23 mouse cellular contexts compared by ENCODE assay signal in the genomic region with DNA sequence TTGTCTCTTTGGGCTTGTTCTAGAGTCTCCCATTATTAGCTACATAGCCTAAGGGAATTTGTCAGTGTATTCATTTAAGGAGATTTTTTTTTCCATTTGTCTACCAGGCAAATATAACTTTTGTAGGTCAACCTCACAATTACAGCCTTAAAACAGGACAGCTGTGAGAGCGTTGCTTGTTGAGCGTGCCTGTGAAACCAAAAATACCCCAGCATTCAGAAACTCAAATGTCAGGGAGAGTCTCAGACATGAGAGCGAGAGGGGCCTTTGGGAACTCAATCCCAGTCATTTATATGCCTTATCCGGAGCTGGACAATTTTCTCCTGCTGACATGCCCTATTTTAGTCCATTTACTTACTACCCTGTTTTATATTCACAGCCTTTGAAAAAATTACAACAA.
DNase-seq lines count a peak whose midpoint lies in the region; TF ChIP-seq lines count a peak whose summit lies in the region.
"Had no signal": no experiment of that assay in that cellular context is flagged by ENCODE, and none has a peak within 500 bp of the region (broad histone marks: within the 10 kb centered on the region; RNA-seq: fewer than 3 reads in every experiment).

No protein-coding gene starts in this region.

- no peak overlapping the region for H3K4me3 ChIP-seq in gastrocnemius, adult 2 months
- H3K4me3 ChIP-seq in layer of hippocampus, adult 2 months, result no peak overlapping the region
- H3K4me3 ChIP-seq in bone marrow macrophage, adult 2 months (ENCODE audit: insufficient read depth, low read length), result no peak overlapping the region
- H3K4me3 ChIP-seq: embryonic facial prominence, embryonic 13.5 days; forebrain, embryonic 10.5 days; forebrain, embryonic 13.5 days; heart, embryonic 13.5 days had no signal

- no peak for DNase-seq in gastrocnemius, adult 2 months
- DNase-seq in gastrocnemius, postnatal 25 days, result no peak
- no peak for DNase-seq in layer of hippocampus, adult 2 months (ENCODE audit: low spot score in 2 of 2)
- DNase-seq in layer of hippocampus, adult 11-12 months (ENCODE audit: low spot score), result no peak
- peak; percentile 72 for DNase-seq in brain, adult 2 months (ENCODE audit: low read depth, low spot score)
- DNase-seq in right cerebral cortex, postnatal 25 days, result no peak
- DNase-seq in ovary, adult 18-20 months (ENCODE audit: low spot score), result no peak
- DNase-seq: adrenal gland, adult 2 months; adrenal gland, postnatal 14 days; cerebellum, adult 11 months; cerebellum, adult 2 months; cerebellum, adult 9-11 months; cerebellum, postnatal 25 days; gastrocnemius, postnatal 10 days; heart, postnatal 14 days; heart, postnatal 4 days had no signal

- H3K27ac ChIP-seq in gastrocnemius, adult 2 months, result peak overlapping the region; percentile 49
- H3K27ac ChIP-seq in layer of hippocampus, adult 2 months, result peak overlapping the region; percentile 43; the same call in 1 of the 2 replicates
- peak overlapping the region; percentile 98 for H3K27ac ChIP-seq in bone marrow macrophage, adult 2 months (ENCODE audit: insufficient read depth, low read depth, low read length)
- H3K27ac ChIP-seq: embryonic facial prominence, embryonic 13.5 days; forebrain, embryonic 10.5 days; forebrain, embryonic 13.5 days; heart, embryonic 13.5 days; hindbrain, embryonic 14.5 days; hindbrain, postnatal 0 days had no signal

- TF ChIP-seq POLR2A in bone marrow macrophage, adult 2 months (IDR thresholded peaks at IDR 0.05; ENCODE audit: borderline replicate concordance, low read depth, low read length), result no peak

- intact Hi-C loops in gastrocnemius, adult 2 months (cut with DNase I), result no loop called here

- TF ChIP-seq CTCF in gastrocnemius, adult 2 months (IDR thresholded peaks at IDR 0.05), result no peak
- no peak for TF ChIP-seq CTCF in layer of hippocampus, adult 2 months (conservative IDR thresholded peaks at IDR 0.05)
- TF ChIP-seq CTCF in bone marrow macrophage, adult 2 months (IDR thresholded peaks at IDR 0.05; ENCODE audit: low read depth, low read length), result no peak

- H3K4me1 ChIP-seq in bone marrow macrophage, adult 2 months (ENCODE audit: control insufficient read depth, insufficient read depth, low read length), result peaks cover 41% of the 10 kb centered on the region
- H3K4me1 ChIP-seq: heart, embryonic 13.5 days had no signal

Comparison
In these comparisons a context has a peak if more than half of its experiments do, and no peak if none do; other contexts are left out.
1. H3K27ac ChIP-seq: peak in every context shown above with its lines; median percentile 98 in bone marrow macrophage, adult 2 months; 49 in gastrocnemius, adult 2 months; 43 in layer of hippocampus, adult 2 months.